Mouse (Mus musculus): Measurements from ENCODE around the gene Tmem91. TPM values are rescaled to one million over a fixed set of nuclear protein-coding genes. Genes with fewer than 3 reads are reported as not detected.

Gene Tmem91
- polyA plus RNA-seq, 1 experiment from 2014 or later = 2.0 TPM

GRCm38 (mm10) chr7:25709961-25710360 lies 35.0 kb upstream of the Tmem91 start:
- Histone ChIP-seq H3K4me1 (ENCODE audit: insufficient read depth, low read depth, low read length) (peaks cover 14% of the 10 kb centered on the region), H3K9ac (replicated peaks; ENCODE audit: low read depth) (0 out of 2 replicates have a peak overlapping the region, but pooled peaks have one; percentile 3), H3K4me3 (ENCODE audit: low read depth, low read length) (no peak overlapping the region), H3K27me3 (replicated peaks; ENCODE audit: insufficient read depth, low read length) (no peaks in the 10 kb centered on the region), H3K9me3 (ENCODE audit: low read length) (no peaks in the 10 kb centered on the region), H3K27ac (ENCODE audit: low read length) (peak overlapping the region; percentile 43; the same call in 1 of the 2 replicates), H3K4me2 (replicated peaks; ENCODE audit: low read depth, low read length) (0 out of 2 replicates have a peak overlapping the region, but pooled peaks have one; percentile 2), H3K36me3 (ENCODE audit: insufficient read depth, low read length) (peaks cover 17% of the 10 kb centered on the region)
- TF ChIP-seq CTCF (IDR thresholded peaks at IDR 0.05) = no peak
- no peak; the same call in 1 of the 2 replicates for TF ChIP-seq EP300 (IDR thresholded peaks at IDR 0.05)
- no peak for ATAC-seq
- DNase-seq (ENCODE audit: low spot score) = peak; percentile 24
- WGBS = 11% methylated on average over 12 of the region's 12 CpGs

DNA sequence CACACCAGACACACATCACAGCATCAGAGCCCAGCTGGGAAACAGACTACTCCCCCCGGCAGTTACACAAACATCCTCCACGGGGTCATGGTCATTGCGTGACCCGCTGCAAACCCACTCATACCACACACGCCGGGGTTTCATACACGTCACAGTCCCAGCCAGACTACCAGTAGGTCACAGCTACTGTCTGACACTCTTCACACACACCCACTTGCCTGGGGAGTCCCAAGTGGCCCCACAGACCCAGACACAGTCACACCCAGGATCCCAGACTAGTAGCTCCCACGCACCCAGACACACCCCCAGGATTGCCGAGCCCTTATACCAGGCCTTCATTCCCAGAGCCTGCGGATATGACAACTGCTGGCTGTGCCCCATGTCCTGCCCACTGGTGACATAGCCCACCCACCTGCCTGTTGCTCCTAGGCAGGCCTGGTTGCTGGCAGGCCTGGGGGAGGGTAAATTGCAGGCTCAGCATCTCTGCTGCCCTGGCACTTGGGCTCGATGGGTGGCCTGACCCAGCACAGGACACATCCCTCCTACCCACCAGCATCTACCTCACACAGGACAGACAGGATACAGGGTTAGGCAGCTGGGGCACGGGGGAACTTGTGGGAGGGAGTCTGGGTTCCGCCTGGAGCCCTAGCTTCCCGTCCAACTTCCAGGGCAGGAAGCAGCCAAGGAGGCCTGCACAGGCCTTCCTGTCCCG lies 32.8 kb upstream of the Tmem91 start:
- peak; percentile 82 for ATAC-seq

DNA sequence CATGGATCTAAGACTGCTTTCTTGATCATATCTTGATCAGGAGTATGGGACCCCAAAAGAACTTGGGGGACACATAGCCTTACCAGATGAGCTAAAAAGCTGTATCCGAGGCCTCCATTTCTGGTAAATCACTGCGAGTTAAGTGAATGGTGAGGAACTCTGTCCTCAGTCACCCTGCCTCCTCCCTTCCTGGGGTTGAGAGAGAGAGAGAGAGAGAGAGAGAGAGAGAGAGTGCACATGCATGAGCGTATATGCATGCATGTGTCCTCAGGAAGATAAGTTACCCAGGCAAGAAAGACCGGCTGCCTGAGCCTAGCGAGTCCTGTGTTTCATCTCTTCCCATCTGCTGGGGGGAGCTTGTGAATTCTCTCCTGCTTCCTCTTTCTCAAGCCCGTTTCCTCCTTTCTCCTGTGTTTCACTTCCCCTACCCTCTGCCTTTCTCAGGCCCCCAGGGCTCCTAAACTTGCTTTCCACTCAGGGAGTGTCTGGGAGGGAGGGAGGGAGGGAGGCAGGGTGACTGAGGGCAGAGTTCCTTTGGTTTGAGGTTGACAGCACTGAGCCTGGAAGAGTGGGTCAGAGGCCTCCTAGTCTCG lies 31.7 kb upstream of the Tmem91 start:
- H3K4me3 ChIP-seq (ENCODE audit: low read depth, low read length) = no peak overlapping the region
- WGBS = 36% methylated on average over 7 of the region's 7 CpGs
- DNase-seq (ENCODE audit: low spot score) = peak; percentile 67
- no peaks in the 10 kb centered on the region for H3K36me3 ChIP-seq (ENCODE audit: insufficient read depth, low read length)
- H3K4me1 ChIP-seq (ENCODE audit: insufficient read depth, low read depth, low read length) = peaks cover 14% of the 10 kb centered on the region
- no peak overlapping the region for H3K9ac ChIP-seq (replicated peaks; ENCODE audit: low read depth)
- peak overlapping the region; percentile 75 for H3K27ac ChIP-seq (ENCODE audit: low read length)
- 0 out of 2 replicates have a peak, but pooled peaks have one; percentile 0 for ATAC-seq
- no peaks in the 10 kb centered on the region for H3K9me3 ChIP-seq (ENCODE audit: low read length)
- TF ChIP-seq EP300 (IDR thresholded peaks at IDR 0.05) (no peak), CTCF (IDR thresholded peaks at IDR 0.05) (no peak)
- no peak overlapping the region for H3K4me2 ChIP-seq (replicated peaks; ENCODE audit: low read depth, low read length)
- H3K27me3 ChIP-seq (replicated peaks; ENCODE audit: insufficient read depth, low read length) = no peaks in the 10 kb centered on the region

More for the DNA sequence above, 32.8 kb upstream of the Tmem91 start:
- Histone ChIP-seq H3K27me3 (replicated peaks; ENCODE audit: insufficient read depth, low read length) (no peaks in the 10 kb centered on the region), H3K4me2 (replicated peaks; ENCODE audit: low read depth, low read length) (no peak overlapping the region), H3K4me3 (ENCODE audit: low read depth, low read length) (no peak overlapping the region), H3K9me3 (ENCODE audit: low read length) (no peaks in the 10 kb centered on the region), H3K9ac (replicated peaks; ENCODE audit: low read depth) (no peak overlapping the region), H3K27ac (ENCODE audit: low read length) (peak overlapping the region; percentile 75), H3K36me3 (ENCODE audit: insufficient read depth, low read length) (no peaks in the 10 kb centered on the region), H3K4me1 (ENCODE audit: insufficient read depth, low read depth, low read length) (peaks cover 14% of the 10 kb centered on the region)
- TF ChIP-seq CTCF (IDR thresholded peaks at IDR 0.05) (no peak), EP300 (IDR thresholded peaks at IDR 0.05) (peak; percentile 83)
- DNase-seq (ENCODE audit: low spot score) = peak; percentile 91
- 27% methylated on average over 15 of the region's 15 CpGs for WGBS

DNA sequence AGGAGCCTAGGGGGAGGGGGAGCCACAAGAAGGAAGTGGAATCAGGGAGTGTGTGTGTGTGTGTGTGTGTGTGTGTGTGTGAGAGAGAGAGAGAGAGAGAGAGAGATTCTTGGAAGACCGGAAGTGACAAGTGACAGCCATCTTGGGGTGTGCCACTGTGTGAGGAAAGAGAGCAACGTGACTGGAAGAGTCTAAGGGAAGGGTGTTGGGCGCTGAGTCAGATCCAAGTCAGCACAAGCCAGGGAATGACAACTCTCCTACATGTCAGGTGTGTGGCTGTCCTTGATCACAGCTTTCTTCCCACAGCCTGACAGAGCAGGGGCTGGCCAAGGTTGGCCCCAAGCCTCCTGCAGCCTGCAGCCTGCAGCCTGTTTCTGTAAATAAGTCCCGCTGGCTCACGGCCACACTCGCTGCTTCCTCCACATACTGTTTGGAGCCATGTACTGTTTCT lies 30.9 kb upstream of the Tmem91 start:
- no peaks in the 10 kb centered on the region for H3K9me3 ChIP-seq (ENCODE audit: low read length)
- WGBS = 23% methylated on average over 6 of the region's 6 CpGs
- no peak overlapping the region for H3K9ac ChIP-seq (replicated peaks; ENCODE audit: low read depth)
- peak; percentile 89 for DNase-seq (ENCODE audit: low spot score)
- peak; percentile 38 for ATAC-seq
- no peak overlapping the region for H3K4me2 ChIP-seq (replicated peaks; ENCODE audit: low read depth, low read length)
- H3K4me3 ChIP-seq (ENCODE audit: low read depth, low read length) = no peak overlapping the region
- H3K36me3 ChIP-seq (ENCODE audit: insufficient read depth, low read length) = no peaks in the 10 kb centered on the region
- H3K4me1 ChIP-seq (ENCODE audit: insufficient read depth, low read depth, low read length) = peaks cover 14% of the 10 kb centered on the region
- no peak for TF ChIP-seq CTCF (IDR thresholded peaks at IDR 0.05)
- peak; percentile 62; the same call in 1 of the 2 replicates for TF ChIP-seq EP300 (IDR thresholded peaks at IDR 0.05)
- peak overlapping the region; percentile 75 for H3K27ac ChIP-seq (ENCODE audit: low read length)
- H3K27me3 ChIP-seq (replicated peaks; ENCODE audit: insufficient read depth, low read length) = no peaks in the 10 kb centered on the region

DNA sequence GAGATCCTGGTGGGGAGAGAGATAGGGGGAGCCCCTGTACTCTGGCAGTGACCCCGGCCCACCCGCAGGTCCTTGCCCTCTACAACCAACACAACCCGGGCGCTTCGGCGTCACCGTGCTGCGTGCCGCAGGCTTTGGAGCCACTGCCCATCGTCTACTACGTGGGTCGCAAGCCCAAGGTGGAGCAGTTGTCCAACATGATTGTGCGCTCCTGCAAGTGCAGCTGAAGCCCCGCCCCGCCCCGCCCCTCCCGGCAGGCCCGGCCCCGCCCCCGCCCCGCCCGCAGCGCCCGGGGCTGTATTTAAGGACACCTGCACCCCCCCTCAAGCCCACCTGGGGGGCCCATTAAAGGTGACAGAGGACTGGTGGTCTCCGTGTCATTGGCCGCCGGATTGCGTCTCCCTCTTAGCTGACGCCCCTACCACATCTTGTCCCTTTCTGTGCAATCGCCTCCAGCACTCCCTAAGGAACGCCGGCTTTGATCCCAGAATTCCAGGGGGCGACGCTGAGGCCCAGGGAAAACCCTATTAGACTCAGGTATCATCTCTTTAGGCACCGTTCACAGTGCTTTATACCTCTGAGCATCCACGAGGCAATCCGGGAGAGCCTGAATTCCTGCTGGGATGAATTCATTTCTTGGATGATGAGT lies 29.9 kb upstream of the Tmem91 start:
- DNase-seq (ENCODE audit: low spot score) = no peak
- H3K36me3 ChIP-seq (ENCODE audit: insufficient read depth, low read length) = 0 out of 2 replicates have a peak, but pooled peaks cover 2% of the 10 kb centered on the region
- ATAC-seq = no peak
- no peak overlapping the region for H3K4me3 ChIP-seq (ENCODE audit: low read depth, low read length)
- H3K27me3 ChIP-seq (replicated peaks; ENCODE audit: insufficient read depth, low read length) = no peaks in the 10 kb centered on the region
- H3K4me1 ChIP-seq (ENCODE audit: insufficient read depth, low read depth, low read length) = peaks cover 7% of the 10 kb centered on the region
- H3K9me3 ChIP-seq (ENCODE audit: low read length) = no peaks in the 10 kb centered on the region
- H3K27ac ChIP-seq (ENCODE audit: low read length) = peak overlapping the region; percentile 51; the same call in 1 of the 2 replicates
- TF ChIP-seq CTCF (IDR thresholded peaks at IDR 0.05) (peak; percentile 15; the same call in 1 of the 2 replicates), EP300 (IDR thresholded peaks at IDR 0.05) (no peak)
- H3K4me2 ChIP-seq (replicated peaks; ENCODE audit: low read depth, low read length) = no peak overlapping the region
- H3K9ac ChIP-seq (replicated peaks; ENCODE audit: low read depth) = no peak overlapping the region
- 23% methylated on average over 30 of the region's 37 CpGs for WGBS

All from lung, postnatal 0 days (tissue).